Mouse (Mus musculus) olfactory bulb, adult 2 months (tissue): ENCODE measurements around the gene Gria4.

Experiments used
- CTCF ChIP-seq: fragments of 200-500 bp; IDR thresholded peaks from 2 replicates; pipeline ENCODE4 v1.5.1; 2012; ENCODE audit warnings: low read depth, mild to moderate bottlenecking, low read length, moderate library complexity; ENCODE audit not compliant: insufficient read depth
- POLR2A ChIP-seq: fragments of 200-500 bp; IDR thresholded peaks from 2 replicates; pipeline ENCODE4 v1.6.1; 2012; ENCODE audit warnings: mild to moderate bottlenecking, low read depth, low read length, moderate library complexity; ENCODE audit not compliant: insufficient read depth

DNA sequence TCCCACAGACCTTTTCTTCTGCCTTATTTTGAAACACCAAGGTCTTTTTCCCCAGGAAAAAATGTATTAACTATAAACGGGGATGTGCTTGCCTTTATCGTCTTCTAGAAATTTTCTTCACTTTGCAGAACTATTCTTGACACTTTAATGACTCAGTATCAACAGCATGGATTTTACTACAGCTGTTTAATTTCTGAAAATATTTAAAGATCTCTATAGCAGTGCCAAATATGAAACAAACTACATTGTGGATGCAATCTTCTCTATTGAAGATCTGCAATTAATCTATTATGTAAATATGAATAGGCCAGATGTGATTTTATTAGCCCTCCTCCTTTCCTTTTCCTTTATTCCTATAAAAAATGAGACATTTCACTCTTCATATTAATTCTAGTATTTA, 194.2 kb downstream of the Gria4 start:
- TF ChIP-seq CTCF (no peak), POLR2A (no peak)
